Mouse (Mus musculus) layer of hippocampus, adult 2 months (tissue): ENCODE results near the gene Fndc7. TPM values are rescaled to one million over a fixed set of nuclear protein-coding genes. Genes with fewer than 3 reads are reported as not detected.
A peak's percentile ranks its signal among the peaks of the same experiment; 100 is the strongest.
"Not testable (repeated sequence)": the region's sequence is repeated elsewhere in the genome, so short reads cannot be mapped to it uniquely, and the experiment has no call there.

Experiments used
- DNase-seq, 2 experiments: peaks; one replicate each; pipeline ENCODE4 v3.0.0; 2022; ENCODE audit warnings: low spot score in 2 of 2
- H3K27ac ChIP-seq: fragments of 200-600 bp; 2 replicates; pipeline ENCODE4 v1.8.1; 2022
- H3K4me3 ChIP-seq: fragments of 200-600 bp; 2 replicates; pipeline ENCODE4 v1.8.1; 2022; ENCODE audit warnings: mild to moderate bottlenecking
- CTCF ChIP-seq: fragments of 200-600 bp; conservative IDR thresholded peaks from 2 replicates; pipeline ENCODE4 v1.8.1; 2022; ENCODE audit warnings: antibody characterized with exemption, mild to moderate bottlenecking, moderate library complexity
- total RNA-seq, 2 experiments: library from RNA; stranded (reverse); gene quantifications; 2 replicates each; pipeline ENCODE4 v1.2.3; 2021

The Fndc7 gene
- total RNA-seq, 2 experiments from 2014 or later: 0.15 TPM; not detected in 1

GRCm38 (mm10) chr3:108844026-108844425 is 45.8 kb downstream of the Fndc7 start:
- no peak overlapping the region for H3K27ac ChIP-seq
- no peak for DNase-seq
- no peak overlapping the region for H3K4me3 ChIP-seq
- TF ChIP-seq CTCF: no peak

GRCm38 (mm10) chr3:108840716-108841054 is 49.1 kb downstream of the Fndc7 start:
- no peak for TF ChIP-seq CTCF
- no peak for DNase-seq
- Histone ChIP-seq H3K4me3 (no peak overlapping the region), H3K27ac (no peak overlapping the region; the same call in 1 of the 2 replicates)

- peak within 1 kb of the TSS; percentile 97 for H3K27ac ChIP-seq
- peak; percentile 98 to 100 for DNase-seq
- H3K4me3 ChIP-seq: peak within 1 kb of the TSS; percentile 88
- TF ChIP-seq CTCF: peak; percentile 98
Observed at GRCm38 (mm10) chr3:108840000-108840715, 49.6 kb downstream of the Fndc7 start, which contains the start of gene Stxbp3. Stxbp3 (minus strand) TSS chr3:108840526.

- Histone ChIP-seq H3K27ac (peak overlapping the region; percentile 97), H3K4me3 (peak overlapping the region; percentile 88)
- no peak for TF ChIP-seq CTCF
- no peak for DNase-seq
Observed at GRCm38 (mm10) chr3:108839647-108839999, 50.2 kb downstream of the Fndc7 start.

GRCm38 (mm10) chr3:108838980-108839379 is 50.8 kb downstream of the Fndc7 start:
- TF ChIP-seq CTCF: no peak
- H3K4me3 ChIP-seq: peak overlapping the region; percentile 88
- H3K27ac ChIP-seq: peak overlapping the region; percentile 97; the same call in 1 of the 2 replicates
- DNase-seq: no peak

- TF ChIP-seq CTCF: no peak
- no peak overlapping the region for H3K27ac ChIP-seq
Observed at GRCm38 (mm10) chr3:108836931-108837330, 52.9 kb downstream of the Fndc7 start.

GRCm38 (mm10) chr3:108833717-108834116 is 56.1 kb downstream of the Fndc7 start:
- H3K4me3 ChIP-seq, H3K27ac ChIP-seq, DNase-seq: not testable (repeated sequence)

More at GRCm38 (mm10) chr3:108836931-108837330, 52.9 kb downstream of the Fndc7 start:
- no peak overlapping the region for H3K4me3 ChIP-seq
- DNase-seq: no peak

- no peak for DNase-seq
Observed at GRCm38 (mm10) chr3:108831750-108832149, 58.1 kb downstream of the Fndc7 start.

GRCm38 (mm10) chr3:108830493-108830892 is 59.3 kb downstream of the Fndc7 start:
- Histone ChIP-seq H3K4me3 (no peak overlapping the region), H3K27ac (peak overlapping the region; percentile 10; the same call in 1 of the 2 replicates)
- TF ChIP-seq CTCF: no peak
- no peak for DNase-seq

More at GRCm38 (mm10) chr3:108831750-108832149, 58.1 kb downstream of the Fndc7 start:
- TF ChIP-seq CTCF: no peak
- no peak overlapping the region for H3K27ac ChIP-seq
- H3K4me3 ChIP-seq: no peak overlapping the region

GRCm38 (mm10) chr3:108815631-108816030 is 74.2 kb downstream of the Fndc7 start:
- peak; percentile 16 to 49 for DNase-seq
- peak overlapping the region; percentile 80; the same call in 1 of the 2 replicates for H3K27ac ChIP-seq
- no peak for TF ChIP-seq CTCF
- no peak overlapping the region for H3K4me3 ChIP-seq

GRCm38 (mm10) chr3:108810747-108811263 is 79.0 kb downstream of the Fndc7 start:
- H3K4me3 ChIP-seq: no peak overlapping the region
- DNase-seq: no peak
- TF ChIP-seq CTCF: no peak
- peak overlapping the region; percentile 57; the same call in 1 of the 2 replicates for H3K27ac ChIP-seq

GRCm38 (mm10) chr3:108805622-108806021 is 84.2 kb downstream of the Fndc7 start:
- Histone ChIP-seq H3K27ac (peak overlapping the region; percentile 60), H3K4me3 (no peak overlapping the region)
- DNase-seq: no peak
- no peak for TF ChIP-seq CTCF

Other genes starting within 250 kb of the Fndc7 start
- 10 to 100 TPM; 31.7 to 34.0 TPM for gene Clcc1, start 236.1 kb downstream of the Fndc7 start, total RNA-seq
- 10 to 100 TPM; 13.3 to 14.1 TPM for gene Gpsm2, start 167.7 kb downstream of the Fndc7 start, total RNA-seq
- gene Aknad1, start 150.3 kb downstream of the Fndc7 start, total RNA-seq: under 1 TPM in 1 of 2 experiments, not detected in 1; 0.10 TPM
- 10 to 100 TPM; 25.1 to 27.8 TPM for gene Stxbp3, start 49.5 kb downstream of the Fndc7 start, total RNA-seq
- gene Prpf38b, start 21.7 kb upstream of the Fndc7 start, total RNA-seq: 10 to 100 TPM; 51.9 to 53.1 TPM
- gene Henmt1, start 49.9 kb upstream of the Fndc7 start, total RNA-seq: 1 to 10 TPM; 1.9 to 3.1 TPM
- not detected for gene Gm9857, start 50.4 kb upstream of the Fndc7 start, total RNA-seq
- 10 to 100 TPM; 26.5 to 28.2 TPM for gene Fam102b, start 137.6 kb upstream of the Fndc7 start, total RNA-seq
- gene Slc25a54, start 190.5 kb upstream of the Fndc7 start, total RNA-seq: not detected
- 1 to 10 TPM; 3.3 to 4.0 TPM for gene Slc25a24, start 233.1 kb upstream of the Fndc7 start, total RNA-seq